Mouse (Mus musculus): Measurements from ENCODE around the gene Pgpep1. TPM values are rescaled to one million over a fixed set of nuclear protein-coding genes. Genes with fewer than 3 reads are reported as not detected.

Pgpep1 gene
- polyA plus RNA-seq, 1 experiment, result 52.0 TPM

- DNase-seq (ENCODE audit: low read depth, low spot score), result no peak
- 40% methylated on average over 2 of the region's 2 CpGs for WGBS
Observed at GRCm38 (mm10) chr8:70665599-70665998, 5.4 kb upstream of the Pgpep1 start.

- DNase-seq (ENCODE audit: low read depth, low spot score), result no peak
- 62% methylated on average over 3 of the region's 3 CpGs for WGBS
Observed at GRCm38 (mm10) chr8:70664631-70665030, 4.4 kb upstream of the Pgpep1 start.

- 37% methylated on average over 4 of the region's 4 CpGs for WGBS
Observed at GRCm38 (mm10) chr8:70663691-70664090, 3.5 kb upstream of the Pgpep1 start.

GRCm38 (mm10) chr8:70659604-70660272, 450 bp downstream of the Pgpep1 start:
- DNase-seq (ENCODE audit: low read depth, low spot score), result no peak
- 1% methylated on average over 44 of the region's 44 CpGs for WGBS

More at GRCm38 (mm10) chr8:70663691-70664090, 3.5 kb upstream of the Pgpep1 start:
- DNase-seq (ENCODE audit: low read depth, low spot score), result no peak

- under 1% methylated on average over 31 of the region's 31 CpGs for WGBS
- no peak for DNase-seq (ENCODE audit: low read depth, low spot score)
Observed at GRCm38 (mm10) chr8:70658897-70659603, 1.1 kb downstream of the Pgpep1 start.

GRCm38 (mm10) chr8:70657739-70658138, 2.4 kb downstream of the Pgpep1 start:
- DNase-seq (ENCODE audit: low read depth, low spot score), result no peak
- 90% methylated on average over 2 of the region's 2 CpGs for WGBS

GRCm38 (mm10) chr8:70657214-70657613, 3.0 kb downstream of the Pgpep1 start:
- WGBS, result 84% methylated on average over 3 of the region's 3 CpGs
- DNase-seq (ENCODE audit: low read depth, low spot score), result no peak

GRCm38 (mm10) chr8:70656193-70656790, 3.9 kb downstream of the Pgpep1 start:
- 84% methylated on average over 13 of the region's 13 CpGs for WGBS
- no peak for DNase-seq (ENCODE audit: low read depth, low spot score)

- 66% methylated on average over 2 of the region's 2 CpGs for WGBS
Observed at GRCm38 (mm10) chr8:70655469-70655868, 4.7 kb downstream of the Pgpep1 start.

GRCm38 (mm10) chr8:70654121-70654520, 6.1 kb downstream of the Pgpep1 start:
- WGBS, result 27% methylated on average over 1 of the region's 1 CpGs

More at GRCm38 (mm10) chr8:70655469-70655868, 4.7 kb downstream of the Pgpep1 start:
- no peak for DNase-seq (ENCODE audit: low read depth, low spot score)

GRCm38 (mm10) chr8:70653226-70653625, 7.0 kb downstream of the Pgpep1 start:
- no peak for DNase-seq (ENCODE audit: low read depth, low spot score)
- 12% methylated on average over 2 of the region's 2 CpGs for WGBS

More at GRCm38 (mm10) chr8:70654121-70654520, 6.1 kb downstream of the Pgpep1 start:
- no peak for DNase-seq (ENCODE audit: low read depth, low spot score)

GRCm38 (mm10) chr8:70650351-70650750, 9.8 kb downstream of the Pgpep1 start:
- WGBS, result 91% methylated on average over 17 of the region's 17 CpGs
- no peak for DNase-seq (ENCODE audit: low read depth, low spot score)

GRCm38 (mm10) chr8:70649324-70649723, 10.9 kb downstream of the Pgpep1 start:
- no peak for DNase-seq (ENCODE audit: low read depth, low spot score)
- WGBS, result 17% methylated on average over 4 of the region's 4 CpGs

- no peak for DNase-seq (ENCODE audit: low read depth, low spot score)
- WGBS, result 49% methylated on average over 3 of the region's 3 CpGs
Observed at GRCm38 (mm10) chr8:70648921-70649320, 11.3 kb downstream of the Pgpep1 start.

- 11% methylated on average over 1 of the region's 1 CpGs for WGBS
- no peak for DNase-seq (ENCODE audit: low read depth, low spot score)
Observed at GRCm38 (mm10) chr8:70648164-70648442, 12.1 kb downstream of the Pgpep1 start.

GRCm38 (mm10) chr8:70647343-70648163, 12.6 kb downstream of the Pgpep1 start:
- no peak for DNase-seq (ENCODE audit: low read depth, low spot score)
- 67% methylated on average over 8 of the region's 8 CpGs for WGBS

- no peak for DNase-seq (ENCODE audit: low read depth, low spot score)
Observed at GRCm38 (mm10) chr8:70646775-70647174, 13.4 kb downstream of the Pgpep1 start.

GRCm38 (mm10) chr8:70646369-70646768, 13.8 kb downstream of the Pgpep1 start:
- no peak for DNase-seq (ENCODE audit: low read depth, low spot score)
- 44% methylated on average over 6 of the region's 6 CpGs for WGBS

- DNase-seq (ENCODE audit: low read depth, low spot score), result no peak
- WGBS, result 30% methylated on average over 17 of the region's 17 CpGs
Observed at GRCm38 (mm10) chr8:70645501-70646224, 14.5 kb downstream of the Pgpep1 start.
